Mouse (Mus musculus) urinary bladder, postnatal 25 days (tissue): ENCODE results near the gene Psmc3.

ENCODE experiments used
- DNase-seq: peaks from one replicate; pipeline ENCODE4 v3.0.0; 2022; ENCODE audit warnings: low spot score

Psmc3 gene

DNA sequence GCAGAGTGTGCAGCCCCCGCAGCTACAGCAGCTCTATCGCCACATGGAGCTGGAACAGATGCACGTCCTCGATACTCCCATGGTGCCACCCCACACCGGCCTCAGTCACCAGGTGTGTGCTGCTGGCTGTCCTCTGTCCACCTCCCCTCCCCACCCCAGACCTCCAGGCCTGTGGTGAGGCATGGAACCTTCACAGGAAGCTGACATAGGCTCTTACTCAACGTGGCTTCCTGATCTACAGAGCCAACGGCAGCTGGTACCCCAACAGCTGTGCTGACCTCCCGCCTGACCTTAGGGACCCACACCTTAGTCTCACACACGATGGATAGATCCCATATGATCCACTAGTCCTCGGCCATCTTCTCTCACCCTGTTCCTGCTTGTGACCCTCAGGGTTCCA, 59.5 kb downstream of the Psmc3 start:
- DNase-seq: no peak

DNA sequence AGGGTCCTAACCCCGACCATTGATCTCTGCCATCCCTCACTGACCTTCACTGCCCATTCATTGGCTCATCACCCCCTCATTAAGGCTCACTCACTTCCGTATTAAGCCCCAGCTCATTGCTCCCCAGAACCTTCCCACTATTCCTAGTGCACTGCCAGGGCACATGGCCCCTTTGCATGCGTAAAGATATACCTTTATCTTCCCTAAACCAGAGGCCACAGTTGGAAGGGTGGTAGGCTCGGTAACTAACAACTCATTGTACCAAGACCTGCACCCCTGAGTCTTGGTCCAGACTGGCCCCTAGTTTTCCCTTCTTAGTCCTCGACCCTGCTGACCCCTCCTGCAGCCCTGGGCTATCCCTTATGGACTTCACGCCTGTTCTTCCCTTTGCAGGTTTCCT, 60.0 kb downstream of the Psmc3 start:
- no peak for DNase-seq

DNA sequence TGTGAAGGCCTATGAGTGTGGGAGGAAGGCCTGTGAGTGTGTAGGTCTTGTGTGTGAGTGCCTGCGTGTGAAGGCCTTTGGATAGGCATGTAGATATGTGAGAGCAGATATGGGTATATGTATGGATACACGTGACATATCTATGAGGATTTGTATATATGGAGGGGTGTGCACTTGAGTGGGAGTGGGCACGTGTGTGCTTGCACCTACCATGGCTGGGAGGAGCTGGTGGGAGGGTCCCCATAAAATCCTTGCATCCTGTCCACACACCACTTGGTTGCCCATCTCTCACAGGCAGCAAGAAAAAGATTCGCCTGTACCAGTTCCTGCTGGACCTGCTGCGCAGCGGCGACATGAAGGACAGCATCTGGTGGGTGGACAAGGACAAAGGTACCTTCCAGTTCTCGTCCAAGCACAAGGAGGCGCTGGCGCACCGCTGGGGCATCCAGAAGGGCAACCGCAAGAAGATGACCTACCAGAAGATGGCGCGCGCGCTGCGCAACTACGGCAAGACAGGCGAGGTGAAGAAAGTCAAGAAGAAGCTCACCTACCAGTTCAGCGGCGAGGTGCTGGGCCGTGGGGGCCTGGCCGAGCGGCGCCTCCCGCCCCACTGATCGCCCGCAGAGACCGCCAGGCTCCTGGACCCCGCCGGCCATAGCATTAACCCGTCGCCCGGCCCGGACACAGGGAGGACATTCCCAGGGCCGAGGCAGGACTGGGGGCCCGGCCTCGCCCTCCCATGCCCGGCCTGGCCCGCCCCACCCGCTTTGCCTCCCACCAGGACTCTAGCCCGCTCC, 61.2 kb downstream of the Psmc3 start:
- DNase-seq: peak; percentile 98

DNA sequence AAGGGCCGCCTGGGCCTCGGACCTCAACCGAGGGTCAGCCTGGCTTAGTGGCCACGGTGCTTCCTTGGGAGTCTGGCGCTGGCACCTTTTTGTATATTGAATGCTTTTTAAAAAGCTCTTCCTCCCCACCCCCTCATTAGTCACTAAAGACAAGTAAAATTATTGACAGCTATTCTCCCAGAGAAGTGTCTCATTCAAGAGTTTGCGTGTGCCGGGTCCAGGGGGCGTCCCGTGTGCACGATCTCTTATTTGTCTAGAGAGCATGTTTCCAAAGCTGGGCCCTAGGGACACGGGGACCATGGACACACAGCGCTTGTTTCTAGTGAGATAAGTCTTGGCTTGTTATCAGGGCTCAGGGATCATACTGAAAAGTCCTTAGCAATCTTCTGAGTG, 61.8 kb downstream of the Psmc3 start:
- DNase-seq: no peak
